ENCODE assay signal across 34 mouse cellular contexts in genomic region chr1:171715434-171715833, GRCm38 (mm10). TPM values are rescaled to one million over a fixed set of nuclear protein-coding genes. Genes with fewer than 3 reads are reported as not detected.
"Had no signal": no experiment of that assay in that cellular context is flagged by ENCODE, and none has a peak within 500 bp of the region (broad histone marks: within the 10 kb centered on the region; RNA-seq: fewer than 3 reads in every experiment).

No protein-coding gene starts in this region.

- H3K4me3 ChIP-seq: heart, embryonic 12.5 days; heart, embryonic 13.5 days; heart, embryonic 15.5 days; hindbrain, embryonic 10.5 days; hindbrain, embryonic 12.5 days; hindbrain, embryonic 13.5 days; hindbrain, embryonic 15.5 days; intestine, embryonic 15.5 days; kidney, embryonic 15.5 days; layer of hippocampus, adult 2 months; left cerebral cortex, adult 2 months had no signal

- H3K27ac ChIP-seq: heart, embryonic 13.5 days; heart, embryonic 15.5 days; hindbrain, embryonic 10.5 days; hindbrain, embryonic 12.5 days; hindbrain, embryonic 13.5 days; hindbrain, embryonic 14.5 days; hindbrain, embryonic 15.5 days; hindbrain, postnatal 0 days; intestine, embryonic 15.5 days; kidney, embryonic 15.5 days; kidney, postnatal 0 days; layer of hippocampus, adult 2 months; left cerebral cortex, adult 2 months had no signal

- ATAC-seq: hindbrain, embryonic 16.5 days; hindbrain, postnatal 0 days; inflammation-experienced regulatory T-cells, adult 6 months; intestine, postnatal 0 days had no signal

- H3K9ac ChIP-seq: heart, embryonic 12.5 days; heart, embryonic 13.5 days; heart, embryonic 15.5 days; hindbrain, embryonic 12.5 days; hindbrain, embryonic 13.5 days; hindbrain, embryonic 14.5 days; hindbrain, embryonic 15.5 days; intestine, embryonic 15.5 days; kidney, embryonic 15.5 days had no signal

- H3K27me3 ChIP-seq: heart, embryonic 12.5 days; heart, embryonic 13.5 days; heart, embryonic 15.5 days; hindbrain, embryonic 12.5 days; hindbrain, embryonic 13.5 days; hindbrain, embryonic 15.5 days; intestine, embryonic 15.5 days; kidney, embryonic 15.5 days had no signal

- H3K4me1 ChIP-seq: heart, embryonic 12.5 days; heart, embryonic 13.5 days; heart, embryonic 15.5 days; hindbrain, embryonic 10.5 days; hindbrain, embryonic 12.5 days; hindbrain, embryonic 13.5 days; hindbrain, embryonic 15.5 days; intestine, embryonic 15.5 days; kidney, embryonic 15.5 days had no signal

- DNase-seq: heart, postnatal 10 days; heart, postnatal 14 days; heart, postnatal 36 days; heart, postnatal 4 days; kidney, adult 11 months; kidney, adult 18-20 months; kidney, adult 8-10 months; kidney, adult 9 months; kidney, postnatal 10 days; kidney, postnatal 14 days; kidney, postnatal 25 days; kidney, postnatal 36 days; kidney, postnatal 4 days; layer of hippocampus, adult 9-11 months; layer of hippocampus, postnatal 36 days had no signal

- H3K36me3 ChIP-seq: heart, embryonic 12.5 days; heart, embryonic 13.5 days; heart, embryonic 15.5 days; hindbrain, embryonic 10.5 days; hindbrain, embryonic 12.5 days; hindbrain, embryonic 13.5 days; hindbrain, embryonic 15.5 days; intestine, embryonic 15.5 days; kidney, embryonic 15.5 days had no signal

- H3K9me3 ChIP-seq: heart, embryonic 12.5 days; heart, embryonic 13.5 days; heart, embryonic 15.5 days; hindbrain, embryonic 10.5 days; hindbrain, embryonic 12.5 days; hindbrain, embryonic 13.5 days; hindbrain, embryonic 15.5 days; intestine, embryonic 15.5 days; kidney, embryonic 15.5 days had no signal

- H3K4me2 ChIP-seq: heart, embryonic 11.5 days; heart, embryonic 12.5 days; heart, embryonic 13.5 days; heart, embryonic 15.5 days; hindbrain, embryonic 12.5 days; hindbrain, embryonic 13.5 days; hindbrain, embryonic 14.5 days; hindbrain, embryonic 15.5 days; intestine, embryonic 15.5 days; kidney, embryonic 15.5 days had no signal

RNA-seq across cellular contexts. Expression of gene Cd48, which starts 33.6 kb away (rescaled TPM):
- total RNA-seq: layer of hippocampus, adult 2 months; layer of hippocampus, postnatal 14 days had no signal

RNA-seq across cellular contexts. Expression of gene Slamf1, which starts 51.5 kb away (rescaled TPM):
- polyA plus RNA-seq: intestine, postnatal 0 days had no signal
